Mouse (Mus musculus): ENCODE data around the gene Spsb4.

- TF ChIP-seq ZC3H11A (IDR thresholded peaks at IDR 0.05; ENCODE audit: low read depth, low read length), result no peak
- TF ChIP-seq POLR2AphosphoS2 (IDR thresholded peaks at IDR 0.05; ENCODE audit: low read length), result no peak
- no peak for TF ChIP-seq MYC (IDR thresholded peaks at IDR 0.05; ENCODE audit: low read depth, low read length)
- no peak for TF ChIP-seq CTCF (IDR thresholded peaks at IDR 0.05 in 2 of 3, conservative IDR thresholded peaks at IDR 0.05 in 1 of 3; ENCODE audit: control insufficient read depth in 1 of 3, insufficient read depth in 1 of 3, low read depth in 2 of 3, low read length in 3 of 3, poor library complexity in 1 of 3, severe bottlenecking in 1 of 3)
- TF ChIP-seq RAD21 (IDR thresholded peaks at IDR 0.05; ENCODE audit: low read depth, low read length), result no peak
- no peak for TF ChIP-seq ELF1 (IDR thresholded peaks at IDR 0.05; ENCODE audit: low read depth, low read length)
- no peak for TF ChIP-seq POLR2A (IDR thresholded peaks at IDR 0.05; ENCODE audit: control insufficient read depth in 1 of 2, insufficient read depth in 1 of 2, low read depth in 1 of 2, low read length in 2 of 2, poor library complexity in 1 of 2)
- TF ChIP-seq MYB (IDR thresholded peaks at IDR 0.05; ENCODE audit: low read depth, low read length), result no peak
- no peak for TF ChIP-seq RCOR1 (IDR thresholded peaks at IDR 0.05; ENCODE audit: low read depth, low read length)
- no peak for TF ChIP-seq GABPA (IDR thresholded peaks at IDR 0.05; ENCODE audit: low read depth, low read length)
- TF ChIP-seq TAL1 (IDR thresholded peaks at IDR 0.05; ENCODE audit: low read length), result no peak
Measured at GRCm38 (mm10) chr9:96982351-96982750, 36.3 kb downstream of the Spsb4 start.

Data from MEL (cell line).